In genomic region chr16:48829060-48829459, GRCm38 (mm10) we compare ENCODE assay signal across 39 mouse cellular contexts. TPM values are rescaled to one million over a fixed set of nuclear protein-coding genes. Genes with fewer than 3 reads are reported as not detected.
"Had no signal": no experiment of that assay in that cellular context is flagged by ENCODE, and none has a peak within 500 bp of the region (broad histone marks: within the 10 kb centered on the region; RNA-seq: fewer than 3 reads in every experiment).

No protein-coding gene starts in this region.

- DNase-seq: gastrocnemius, postnatal 25 days; heart, adult 11 months; heart, adult 2 months; heart, postnatal 14 days; heart, postnatal 36 days; kidney, adult 18-20 months; kidney, adult 8-10 months; kidney, postnatal 10 days; kidney, postnatal 25 days; kidney, postnatal 4 days had no signal

- H3K9ac ChIP-seq: heart, embryonic 13.5 days; heart, embryonic 15.5 days; hindbrain, embryonic 12.5 days; hindbrain, embryonic 14.5 days; intestine, embryonic 15.5 days; limb, embryonic 13.5 days; limb, embryonic 15.5 days; liver, embryonic 12.5 days; liver, embryonic 14.5 days had no signal

- H3K27me3 ChIP-seq: heart, embryonic 13.5 days; heart, embryonic 15.5 days; hindbrain, embryonic 12.5 days; intestine, embryonic 15.5 days; limb, embryonic 13.5 days; limb, embryonic 15.5 days; liver, embryonic 12.5 days had no signal

- H3K27ac ChIP-seq: heart, adult 2 months; heart, embryonic 13.5 days; heart, embryonic 15.5 days; hindbrain, embryonic 10.5 days; hindbrain, embryonic 12.5 days; hindbrain, embryonic 14.5 days; intestine, embryonic 15.5 days; layer of hippocampus, adult 2 months; left cerebral cortex, adult 2 months; limb, embryonic 13.5 days; limb, embryonic 15.5 days; liver, embryonic 12.5 days; liver, embryonic 14.5 days had no signal

- H3K4me3 ChIP-seq: heart, adult 2 months; heart, embryonic 13.5 days; heart, embryonic 15.5 days; hindbrain, embryonic 10.5 days; hindbrain, embryonic 12.5 days; intestine, embryonic 15.5 days; layer of hippocampus, adult 2 months; left cerebral cortex, adult 2 months; limb, embryonic 13.5 days; limb, embryonic 15.5 days; liver, embryonic 12.5 days had no signal

- H3K4me1 ChIP-seq: heart, embryonic 13.5 days; heart, embryonic 15.5 days; hindbrain, embryonic 10.5 days; hindbrain, embryonic 12.5 days; intestine, embryonic 15.5 days; limb, embryonic 13.5 days; limb, embryonic 15.5 days; liver, embryonic 12.5 days had no signal

- H3K9me3 ChIP-seq: heart, embryonic 13.5 days; heart, embryonic 15.5 days; hindbrain, embryonic 10.5 days; hindbrain, embryonic 12.5 days; intestine, embryonic 15.5 days; limb, embryonic 13.5 days; limb, embryonic 15.5 days; liver, embryonic 12.5 days had no signal

- H3K36me3 ChIP-seq: heart, embryonic 13.5 days; heart, embryonic 15.5 days; hindbrain, embryonic 10.5 days; hindbrain, embryonic 12.5 days; intestine, embryonic 15.5 days; limb, embryonic 13.5 days; limb, embryonic 15.5 days; liver, embryonic 12.5 days had no signal

- H3K4me2 ChIP-seq: heart, embryonic 11.5 days; heart, embryonic 13.5 days; heart, embryonic 15.5 days; hindbrain, embryonic 12.5 days; hindbrain, embryonic 14.5 days; intestine, embryonic 15.5 days; limb, embryonic 13.5 days; limb, embryonic 15.5 days; liver, embryonic 12.5 days had no signal

- ATAC-seq: hindbrain, embryonic 16.5 days; inflammation-experienced regulatory T-cells, adult 6 months; intestine, embryonic 15.5 days; intestine, postnatal 0 days; liver, embryonic 12.5 days had no signal

RNA-seq across cellular contexts. Expression of gene Retnlb, which starts 12.4 kb away (rescaled TPM):
- total RNA-seq: gastrocnemius, adult 18-20 months; gastrocnemius, adult 8-10 months; gastrocnemius, postnatal 25 days; gastrocnemius, postnatal 4 days; heart, adult 2 months; heart, postnatal 14 days; heart, postnatal 36 days; layer of hippocampus, adult 2 months; layer of hippocampus, postnatal 10 days; layer of hippocampus, postnatal 25 days; left cerebral cortex, adult 2 months; left cerebral cortex, postnatal 14 days; left cerebral cortex, postnatal 36 days; liver, adult 2 months had no signal
- polyA plus RNA-seq: frontal cortex, adult 2 months; heart, adult 2 months; heart, embryonic 11.5 days; heart, embryonic 13.5 days; heart, embryonic 15.5 days; heart, postnatal 0 days; hindbrain, embryonic 10.5 days; hindbrain, embryonic 12.5 days; hindbrain, embryonic 14.5 days; hindbrain, embryonic 16.5 days; inflammation-experienced regulatory T-cells, adult 6 months; intestine, embryonic 15.5 days; kidney, embryonic 14.5 days; kidney, embryonic 16.5 days; limb, embryonic 11.5 days; limb, embryonic 13.5 days; limb, embryonic 15.5 days; liver, adult 2 months; liver, embryonic 12.5 days; liver, embryonic 14.5 days had no signal

RNA-seq across cellular contexts. Expression of gene Retnla, which starts 13.3 kb away (rescaled TPM):
- total RNA-seq: gastrocnemius, postnatal 4 days; layer of hippocampus, adult 2 months; layer of hippocampus, postnatal 10 days; layer of hippocampus, postnatal 25 days; left cerebral cortex, adult 2 months; left cerebral cortex, postnatal 36 days had no signal
- polyA plus RNA-seq: frontal cortex, adult 2 months; heart, embryonic 11.5 days; heart, embryonic 13.5 days; hindbrain, embryonic 10.5 days; hindbrain, embryonic 12.5 days; hindbrain, embryonic 14.5 days; hindbrain, embryonic 16.5 days; inflammation-experienced regulatory T-cells, adult 6 months; intestine, embryonic 15.5 days; intestine, postnatal 0 days; kidney, embryonic 14.5 days; limb, embryonic 11.5 days; limb, embryonic 13.5 days; limb, embryonic 15.5 days; liver, adult 2 months; liver, embryonic 12.5 days; liver, embryonic 14.5 days had no signal

RNA-seq across cellular contexts. Expression of gene Retnlg, which starts 43.4 kb away (rescaled TPM):
- total RNA-seq: gastrocnemius, adult 18-20 months; gastrocnemius, adult 8-10 months; gastrocnemius, postnatal 25 days; layer of hippocampus, adult 2 months; layer of hippocampus, postnatal 10 days; layer of hippocampus, postnatal 25 days; left cerebral cortex, postnatal 14 days; left cerebral cortex, postnatal 36 days; liver, adult 2 months had no signal
- polyA plus RNA-seq: heart, embryonic 11.5 days; heart, embryonic 13.5 days; hindbrain, embryonic 10.5 days; inflammation-experienced regulatory T-cells, adult 6 months; kidney, embryonic 14.5 days; limb, embryonic 11.5 days; limb, embryonic 13.5 days had no signal

RNA-seq across cellular contexts. Expression of gene Trat1, which starts 57.2 kb away (rescaled TPM):
- total RNA-seq: gastrocnemius, adult 18-20 months; gastrocnemius, adult 8-10 months; gastrocnemius, postnatal 25 days; gastrocnemius, postnatal 4 days; heart, postnatal 36 days; liver, adult 2 months had no signal
- polyA plus RNA-seq: heart, embryonic 13.5 days; heart, postnatal 0 days; hindbrain, embryonic 10.5 days; hindbrain, embryonic 12.5 days; kidney, embryonic 14.5 days; kidney, embryonic 16.5 days; limb, embryonic 11.5 days; limb, embryonic 13.5 days; liver, embryonic 12.5 days; liver, embryonic 14.5 days had no signal
